Mouse (Mus musculus): ENCODE measurements at regions not wholly inside any gene's neighbourhood (a gene's known extent, or its start where the extent isn't known, plus 50 kb on each side); places are given as distances from the start of the nearest gene placed in this dataset.

GRCm38 (mm10) chr2:79081769-79082168, 173.5 kb upstream of the Itga4 start:
- no peak for DNase-seq (ENCODE audit: low read depth)

GRCm38 (mm10) chr2:79086280-79086679, 168.9 kb upstream of the Itga4 start:
- no peak for DNase-seq (ENCODE audit: low read depth)

- DNase-seq (ENCODE audit: low read depth) = no peak
Measured at GRCm38 (mm10) chr2:79086857-79087578, 168.2 kb upstream of the Itga4 start.

- no peak for DNase-seq (ENCODE audit: low read depth)
Measured at GRCm38 (mm10) chr2:79087600-79088205, 167.5 kb upstream of the Itga4 start.

GRCm38 (mm10) chr2:79090273-79090672, 165.0 kb upstream of the Itga4 start:
- no peak for DNase-seq (ENCODE audit: low read depth)

GRCm38 (mm10) chr2:79094298-79094697, 160.9 kb upstream of the Itga4 start:
- DNase-seq (ENCODE audit: low read depth) = no peak

- DNase-seq (ENCODE audit: low read depth) = no peak
Measured at GRCm38 (mm10) chr2:79096532-79097251, 158.5 kb upstream of the Itga4 start.

- no peak for DNase-seq (ENCODE audit: low read depth)
Measured at GRCm38 (mm10) chr2:79099601-79100000, 155.6 kb upstream of the Itga4 start.

- DNase-seq (ENCODE audit: low read depth) = no peak
Measured at GRCm38 (mm10) chr2:79111673-79112072, 143.6 kb upstream of the Itga4 start.

- DNase-seq (ENCODE audit: low read depth) = no peak
Measured at GRCm38 (mm10) chr2:79112076-79112475, 143.2 kb upstream of the Itga4 start.

GRCm38 (mm10) chr2:79120610-79121345, 134.4 kb upstream of the Itga4 start:
- no peak for DNase-seq (ENCODE audit: low read depth)

GRCm38 (mm10) chr2:79122530-79122929, 132.7 kb upstream of the Itga4 start:
- DNase-seq (ENCODE audit: low read depth) = no peak

GRCm38 (mm10) chr2:79124272-79124976, 130.8 kb upstream of the Itga4 start:
- no peak for DNase-seq (ENCODE audit: low read depth)

- no peak for DNase-seq (ENCODE audit: low read depth)
Measured at GRCm38 (mm10) chr2:79126170-79126879, 128.9 kb upstream of the Itga4 start.

GRCm38 (mm10) chr2:79126996-79127741, 128.1 kb upstream of the Itga4 start:
- no peak for DNase-seq (ENCODE audit: low read depth)

- no peak for DNase-seq (ENCODE audit: low read depth)
Measured at GRCm38 (mm10) chr2:79127822-79128221, 127.4 kb upstream of the Itga4 start.

GRCm38 (mm10) chr2:79130660-79131059, 124.6 kb upstream of the Itga4 start:
- no peak for DNase-seq (ENCODE audit: low read depth)

GRCm38 (mm10) chr2:79131235-79131634, 124.0 kb upstream of the Itga4 start:
- DNase-seq (ENCODE audit: low read depth) = no peak

GRCm38 (mm10) chr2:79131743-79132517, 123.3 kb upstream of the Itga4 start:
- no peak for DNase-seq (ENCODE audit: low read depth)

GRCm38 (mm10) chr2:79132518-79132845, 122.7 kb upstream of the Itga4 start:
- DNase-seq (ENCODE audit: low read depth) = no peak

Data from gonadal fat pad, adult 2 months (tissue).